Mouse (Mus musculus): ENCODE measurements around the gene Gm20920. TPM values are rescaled to one million over a fixed set of nuclear protein-coding genes. Genes with fewer than 3 reads are reported as not detected.
"Not testable (repeated sequence)": the region's sequence is repeated elsewhere in the genome, so short reads cannot be mapped to it uniquely, and the experiment has no call there.

Gm20920 gene
- polyA plus RNA-seq (2016; fragmentation: Nextera tagmentation; extraction: Ambion mirVana), result not detected in 2 replicates

DNA sequence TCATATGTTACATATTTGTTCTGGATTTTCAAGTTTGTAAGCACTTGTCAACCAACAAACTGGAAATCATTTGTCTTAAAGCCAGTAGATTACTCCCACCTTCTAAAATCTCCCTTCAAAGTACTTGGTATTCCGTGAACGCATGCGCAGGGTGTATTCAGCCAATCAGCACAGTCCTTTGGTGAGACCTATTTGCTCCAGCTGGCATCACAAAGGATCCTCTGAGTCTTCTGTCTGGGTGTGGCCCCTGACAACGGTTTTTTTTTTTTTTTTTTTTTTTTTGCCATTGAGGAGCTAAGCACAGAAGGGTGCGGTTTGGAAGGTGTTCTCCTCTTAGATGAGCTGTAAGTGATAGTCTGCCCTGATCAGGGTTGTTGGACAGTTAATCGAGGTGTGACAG lies at the start of gene Gm20920:
Gene Gm20920 (plus strand): TSS at position 301 of the 400 bp plus-strand sequence.
- not testable (repeated sequence) for H3K4me2 ChIP-seq (replicated peaks); H3K36me3 ChIP-seq; ATAC-seq (ENCODE audit: low FRiP score, low read depth); H3K9me3 ChIP-seq; H3K4me3 ChIP-seq; H3K27me3 ChIP-seq (replicated peaks); H3K27ac ChIP-seq; H3K4me1 ChIP-seq; H3K9ac ChIP-seq
- no CpG with 5 or more reads among the region's 6 CpGs for WGBS
